Mouse (Mus musculus) adrenal gland, adult (tissue): Measurements from ENCODE around the gene Islr2.

Source experiments
- DNase-seq, 2 experiments: peaks; one replicate each; pipeline ENCODE4 v3.0.0; 2022 to 2023; ENCODE audit warnings: low spot score in 1 of 2; ENCODE audit not compliant: inconsistent age in 2 of 2

Gene Islr2

DNA sequence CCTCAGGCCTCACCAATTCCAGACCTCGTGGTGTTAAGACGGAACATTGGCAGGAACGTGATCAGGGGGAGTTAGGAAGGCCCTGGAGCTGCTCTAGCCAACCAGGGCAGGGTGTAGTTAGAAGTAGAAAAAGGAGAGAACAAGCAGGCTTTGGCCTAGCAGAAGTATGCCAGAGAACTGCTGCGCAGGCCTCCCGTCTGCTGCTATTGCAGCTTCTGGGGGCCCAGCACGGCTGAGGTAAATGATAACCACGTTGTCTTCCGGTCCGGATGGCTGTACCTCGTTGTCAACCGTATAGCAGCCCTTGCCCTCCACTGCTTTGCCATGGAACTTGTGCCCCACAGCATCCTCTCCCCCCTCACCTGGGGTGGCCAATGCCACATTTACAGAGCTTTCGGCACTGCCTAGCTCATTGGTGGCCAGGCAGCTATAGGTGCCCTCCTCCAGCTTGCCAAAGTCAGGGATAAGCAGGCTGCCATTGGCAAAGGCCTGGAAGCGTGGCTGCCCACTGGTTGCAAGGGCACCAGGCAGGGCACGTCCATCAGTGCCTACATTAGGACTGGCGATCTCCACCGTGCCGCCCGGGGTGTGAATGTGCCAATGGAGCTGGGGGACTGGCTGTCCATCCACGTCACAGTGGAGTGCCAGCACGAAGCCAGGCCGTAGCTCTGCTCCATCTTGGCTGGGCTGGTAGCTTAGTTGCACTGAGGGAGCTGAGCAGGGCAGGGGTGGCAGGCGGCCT, 47.1 kb downstream of the Islr2 start:
- no peak for DNase-seq

GRCm38 (mm10) chr9:58155366-58155765, 48.8 kb downstream of the Islr2 start:
- DNase-seq = no peak

- no peak for DNase-seq
These were observed 51.0 kb downstream of the Islr2 start for GRCm38 (mm10) chr9:58153095-58153494.

DNA sequence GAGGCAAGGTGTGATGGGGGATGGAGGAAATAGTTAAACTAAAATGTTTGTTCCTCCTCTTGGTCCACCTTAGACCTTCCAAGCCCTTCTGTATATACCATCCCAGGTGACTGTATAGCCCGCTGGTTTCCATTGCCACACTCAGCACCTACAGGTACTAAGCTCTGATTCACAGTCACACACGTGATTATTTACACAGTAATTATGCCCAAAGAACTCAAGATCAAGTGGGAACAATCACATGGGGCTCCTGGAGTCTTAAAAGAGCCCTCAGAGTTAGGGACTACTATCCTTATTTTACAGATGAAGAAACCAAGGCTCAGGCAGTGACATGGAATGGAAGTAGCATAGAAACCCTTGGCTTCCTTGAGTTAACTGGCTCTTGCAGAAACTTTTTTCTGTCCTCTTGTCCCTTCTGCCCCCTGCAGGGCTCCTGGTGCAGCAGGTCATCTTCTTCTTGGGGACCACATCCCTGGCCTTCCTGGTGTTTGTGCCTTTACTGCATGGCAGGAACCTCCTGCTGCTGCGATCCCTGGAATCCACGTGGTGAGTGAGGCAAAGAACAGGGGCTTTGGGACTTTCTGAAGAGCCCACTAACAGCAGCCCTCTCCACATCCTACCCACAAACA, 53.3 kb downstream of the Islr2 start:
- DNase-seq = peak in 1 of 2 experiments; percentile 66

GRCm38 (mm10) chr9:58148806-58149205, 55.3 kb downstream of the Islr2 start:
- DNase-seq = peak; percentile 44 to 82
